Comparison of ENCODE assay signal across 22 mouse cellular contexts in the genomic region with DNA sequence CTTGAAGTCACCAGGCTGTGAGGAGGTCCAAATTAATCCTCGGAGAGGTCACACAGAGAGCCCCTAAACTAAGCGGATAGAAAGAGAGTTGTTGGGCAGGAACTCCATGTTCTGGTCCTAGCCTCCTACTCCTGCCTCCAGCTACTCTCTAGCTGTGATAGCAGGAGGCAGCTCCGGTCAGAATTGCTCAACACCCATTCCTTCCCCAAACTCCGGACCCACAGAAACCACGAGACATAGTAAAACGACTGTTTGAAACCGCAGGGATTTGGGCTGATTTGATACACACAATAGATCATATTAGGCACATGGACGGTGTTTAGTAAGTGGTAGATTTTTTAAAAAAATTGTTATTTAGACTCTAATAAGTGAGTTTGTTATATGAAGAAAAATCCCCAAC.
"Had no signal": no experiment of that assay in that cellular context is flagged by ENCODE, and none has a peak within 500 bp of the region (broad histone marks: within the 10 kb centered on the region; RNA-seq: fewer than 3 reads in every experiment).

No protein-coding gene starts in this region.

- H3K27me3 ChIP-seq: limb, embryonic 13.5 days; lung, embryonic 15.5 days had no signal

- H3K4me2 ChIP-seq: limb, embryonic 13.5 days; liver, embryonic 12.5 days; liver, embryonic 15.5 days; lung, embryonic 15.5 days; midbrain, embryonic 13.5 days had no signal

- H3K36me3 ChIP-seq: limb, embryonic 10.5 days; limb, embryonic 13.5 days; liver, embryonic 12.5 days; liver, embryonic 15.5 days; lung, embryonic 15.5 days; midbrain, embryonic 10.5 days; midbrain, embryonic 13.5 days had no signal

- DNase-seq: kidney, adult 2 months; liver; lung, adult 18-20 months; lung, postnatal 10 days; lung, postnatal 4 days; right cerebral cortex, adult 18-20 months; right cerebral cortex, postnatal 14 days; right cerebral cortex, postnatal 4 days; thymus, adult 2 months; thymus, postnatal 14 days; thymus, postnatal 4 days had no signal

- H3K9me3 ChIP-seq: limb, embryonic 10.5 days; limb, embryonic 13.5 days; liver, embryonic 12.5 days; lung, embryonic 15.5 days had no signal

- H3K9ac ChIP-seq: limb, embryonic 13.5 days; liver, embryonic 12.5 days; liver, embryonic 15.5 days; lung, embryonic 15.5 days; midbrain, embryonic 13.5 days had no signal

- ATAC-seq: liver, embryonic 12.5 days; midbrain, embryonic 13.5 days; midbrain, embryonic 16.5 days had no signal

- H3K4me3 ChIP-seq: limb, embryonic 10.5 days; limb, embryonic 13.5 days; liver, embryonic 12.5 days; liver, embryonic 15.5 days; lung, embryonic 15.5 days; megakaryocyte, embryonic 14.5 days; midbrain, embryonic 10.5 days; midbrain, embryonic 13.5 days had no signal

- H3K27ac ChIP-seq: kidney, postnatal 0 days; limb, embryonic 10.5 days; limb, embryonic 13.5 days; liver, embryonic 12.5 days; liver, embryonic 15.5 days; lung, embryonic 15.5 days; midbrain, embryonic 10.5 days; midbrain, embryonic 13.5 days; stomach, postnatal 0 days had no signal

- H3K4me1 ChIP-seq: limb, embryonic 13.5 days; liver, embryonic 12.5 days; liver, embryonic 15.5 days; lung, embryonic 15.5 days; megakaryocyte, embryonic 14.5 days; midbrain, embryonic 10.5 days; midbrain, embryonic 13.5 days had no signal
